Mouse (Mus musculus): Measurements from ENCODE around the gene Magi1.

Gene Magi1

GRCm38 (mm10) chr6:94283318-94284061 lies at the start of gene Magi1:
Gene Magi1 (minus strand): TSS chr6:94283917.
- DNase-seq (ENCODE audit: low spot score) = peak; percentile 3

- no peak for DNase-seq (ENCODE audit: low spot score)
These were observed 43.4 kb upstream of the Magi1 start for GRCm38 (mm10) chr6:94327143-94327542.

DNA sequence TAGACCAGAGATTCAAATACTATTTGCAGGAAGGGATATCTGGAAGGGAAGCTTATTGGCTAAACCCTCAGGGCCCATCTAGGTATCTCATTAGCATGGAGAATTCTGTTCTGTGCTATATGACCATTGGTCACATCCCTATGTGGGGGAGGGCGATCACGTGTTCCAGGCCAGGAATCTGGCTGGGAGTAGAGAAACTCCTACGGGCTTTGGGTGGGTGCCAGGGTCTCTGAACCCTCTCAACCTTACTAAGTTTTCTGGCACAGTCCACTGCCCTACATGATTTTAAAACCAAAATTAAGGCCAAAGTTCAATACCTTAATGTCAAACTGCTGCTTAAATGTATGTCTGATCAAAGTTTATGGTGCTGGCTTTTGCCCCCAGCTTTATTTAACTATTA lies 33.2 kb upstream of the Magi1 start:
- no peak for DNase-seq (ENCODE audit: low spot score)

DNA sequence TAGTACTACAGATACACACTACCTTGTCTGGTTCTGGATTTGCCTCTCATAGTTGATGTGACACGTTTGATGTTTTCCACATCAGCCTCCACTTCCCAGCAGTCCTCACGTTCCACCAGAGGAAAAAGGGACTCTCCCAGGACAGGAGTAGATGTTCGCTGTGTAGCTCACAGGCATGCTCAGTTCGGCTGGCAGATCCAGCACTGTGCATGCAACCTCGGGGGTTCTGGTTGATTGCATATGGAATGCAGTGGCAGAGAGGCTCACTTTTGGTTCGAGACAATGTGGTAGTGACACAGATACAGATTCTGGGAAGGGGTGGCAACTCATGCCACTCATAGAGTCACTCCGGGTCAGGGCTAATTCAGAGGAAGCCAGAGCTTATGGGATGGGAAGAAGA lies 28.6 kb upstream of the Magi1 start:
- no peak for DNase-seq (ENCODE audit: low spot score)

DNA sequence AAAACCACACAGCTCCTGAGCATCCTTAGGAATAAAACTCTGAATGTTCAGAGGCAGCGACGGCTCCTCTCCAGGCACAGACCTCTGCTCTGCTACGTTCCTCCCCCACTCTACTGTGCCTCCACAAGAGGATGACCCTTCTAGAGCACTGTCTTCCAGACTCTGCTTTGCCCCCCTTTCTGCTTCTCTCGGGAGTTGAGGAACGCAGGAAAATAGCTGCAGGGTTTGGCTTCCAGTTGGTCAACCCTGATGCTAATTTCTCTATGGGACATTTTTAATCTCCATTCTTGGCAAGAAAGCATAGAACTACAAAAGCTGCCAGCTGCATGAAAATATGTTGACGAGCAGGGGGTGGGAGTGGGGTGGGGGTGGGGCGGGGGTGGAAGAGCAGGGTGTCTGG lies 24.8 kb upstream of the Magi1 start:
- no peak for DNase-seq (ENCODE audit: low spot score)

DNA sequence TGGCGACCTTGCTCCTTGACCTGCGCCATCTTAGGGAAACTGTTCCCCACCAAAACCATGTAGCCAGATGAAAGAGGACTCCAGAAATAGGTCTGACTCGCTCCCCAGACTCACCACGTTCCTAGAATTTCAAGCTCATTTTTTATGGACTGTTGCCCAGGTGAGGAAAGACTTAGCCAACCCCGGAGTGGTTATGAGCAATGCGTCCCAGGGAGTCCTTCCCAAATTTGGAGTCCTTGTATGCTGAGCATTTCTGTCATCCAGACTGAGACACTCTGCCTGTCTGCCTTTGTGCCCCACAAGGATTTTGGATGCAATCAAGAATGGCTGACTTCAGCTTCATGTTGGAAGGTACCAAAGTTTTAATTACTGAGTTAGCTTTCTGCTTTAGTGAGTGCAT lies 19.8 kb upstream of the Magi1 start:
- DNase-seq (ENCODE audit: low spot score) = no peak

DNA sequence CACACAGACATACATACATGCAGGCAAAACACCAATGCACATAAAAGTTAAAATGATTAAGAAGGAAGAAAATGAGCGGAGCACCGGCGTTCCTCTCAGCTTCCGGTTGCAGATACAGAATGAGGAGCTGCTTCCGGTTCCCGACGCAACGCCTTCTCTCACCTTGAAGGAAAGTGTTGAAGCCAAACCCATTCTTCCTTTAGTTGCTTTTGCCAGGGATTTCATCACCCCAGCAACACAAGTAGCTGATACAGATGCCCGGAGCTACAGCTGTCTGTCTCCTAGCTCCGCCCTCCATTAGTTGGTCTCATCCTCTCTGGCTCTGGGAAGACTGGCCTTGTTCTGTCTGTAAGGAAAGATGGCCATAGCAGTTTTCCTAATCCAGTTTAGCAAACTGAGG lies 18.1 kb upstream of the Magi1 start:
- DNase-seq (ENCODE audit: low spot score) = no peak

- no peak for DNase-seq (ENCODE audit: low spot score)
These were observed 16.8 kb upstream of the Magi1 start for GRCm38 (mm10) chr6:94300562-94300961.

GRCm38 (mm10) chr6:94287387-94287786 lies 3.7 kb upstream of the Magi1 start:
- no peak for DNase-seq (ENCODE audit: low spot score)

DNA sequence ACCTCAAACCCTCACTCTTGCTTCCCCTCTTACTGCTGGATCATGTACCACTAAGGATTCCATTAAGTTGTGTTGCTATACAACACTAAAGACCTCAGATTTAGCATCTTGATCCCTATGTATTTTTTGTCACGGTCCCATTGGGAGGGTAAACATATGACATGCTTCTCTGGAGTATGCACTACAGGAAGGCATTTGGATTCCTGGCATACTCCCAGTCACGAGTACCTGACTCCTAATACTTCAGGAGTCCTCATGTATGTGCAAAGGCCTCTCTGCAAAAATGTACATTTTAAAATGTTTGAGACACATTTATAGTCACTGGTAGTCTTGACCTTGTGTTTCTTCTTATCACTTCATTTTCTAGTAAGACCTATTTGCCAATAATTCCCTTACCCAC lies 2.8 kb upstream of the Magi1 start:
- no peak for DNase-seq (ENCODE audit: low spot score)

- no peak for DNase-seq (ENCODE audit: low spot score)
These were observed 540 bp upstream of the Magi1 start for GRCm38 (mm10) chr6:94284089-94284825.

DNA sequence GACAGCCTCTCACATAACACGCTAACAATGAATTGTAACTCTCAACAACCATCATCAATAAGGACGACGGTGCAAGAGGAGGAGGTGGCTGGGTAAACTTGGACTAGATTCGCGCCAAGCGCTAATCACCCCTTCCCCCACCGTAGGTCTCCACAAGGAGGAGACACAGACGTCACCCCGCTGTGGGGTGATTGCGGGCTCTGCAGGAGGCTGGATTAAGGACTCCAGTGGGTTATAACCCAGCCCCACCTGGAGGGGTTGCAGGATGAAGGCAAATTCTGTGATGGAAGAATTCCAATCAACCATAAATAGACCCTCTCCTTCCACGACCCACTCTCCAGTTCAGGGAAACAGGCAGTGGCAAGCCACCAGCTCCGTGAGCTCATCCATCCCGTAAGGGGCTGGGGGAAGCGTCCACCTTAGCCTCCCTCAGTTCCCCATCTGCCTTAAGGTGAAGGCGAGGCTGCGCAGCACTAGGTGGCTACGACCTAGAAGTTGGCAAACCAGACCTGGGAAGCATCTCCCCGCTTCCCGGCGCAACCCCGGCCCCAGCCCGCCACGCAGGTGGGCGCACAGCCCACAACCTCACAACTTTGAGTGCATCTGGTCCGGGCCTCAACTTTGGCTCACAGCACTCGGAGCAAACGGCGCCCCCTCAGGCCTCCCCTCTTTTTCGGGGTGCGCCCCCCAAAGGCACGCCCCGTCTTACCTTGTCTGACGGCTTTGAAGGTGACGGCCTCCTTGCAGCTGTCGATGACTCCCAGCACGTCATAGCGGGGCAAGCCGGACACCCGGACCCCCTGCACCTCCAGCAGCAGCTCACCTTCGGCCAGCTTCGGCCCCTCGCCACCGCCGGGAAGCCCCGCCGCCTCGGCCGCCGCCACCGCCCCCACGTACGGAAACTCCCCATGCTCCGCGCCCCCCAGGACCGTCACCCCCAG lies 1.1 kb downstream of the Magi1 start:
- no peak for DNase-seq (ENCODE audit: low spot score)

- DNase-seq (ENCODE audit: low spot score) = no peak
These were observed 2.0 kb downstream of the Magi1 start for GRCm38 (mm10) chr6:94281606-94282280.

DNA sequence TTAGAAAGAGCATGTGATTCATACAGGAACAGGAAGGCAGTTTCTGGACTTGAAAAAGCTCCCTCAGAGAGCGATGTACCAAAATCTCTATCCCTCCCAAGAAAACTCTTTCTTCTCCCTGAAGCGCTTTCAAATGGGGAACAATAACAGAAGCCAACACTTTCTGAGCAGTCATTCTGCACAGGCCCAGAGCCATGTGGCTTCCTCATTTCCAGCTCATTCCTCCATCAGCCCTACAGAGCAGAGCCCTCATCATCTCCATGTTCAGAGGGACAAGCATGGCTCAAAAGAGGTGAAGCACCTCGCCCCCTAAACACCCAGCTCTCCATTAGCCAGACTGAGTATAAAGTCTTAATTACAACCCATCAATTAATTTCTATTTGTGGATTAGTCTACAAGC lies 9.8 kb downstream of the Magi1 start:
- no peak for DNase-seq (ENCODE audit: low spot score)

DNA sequence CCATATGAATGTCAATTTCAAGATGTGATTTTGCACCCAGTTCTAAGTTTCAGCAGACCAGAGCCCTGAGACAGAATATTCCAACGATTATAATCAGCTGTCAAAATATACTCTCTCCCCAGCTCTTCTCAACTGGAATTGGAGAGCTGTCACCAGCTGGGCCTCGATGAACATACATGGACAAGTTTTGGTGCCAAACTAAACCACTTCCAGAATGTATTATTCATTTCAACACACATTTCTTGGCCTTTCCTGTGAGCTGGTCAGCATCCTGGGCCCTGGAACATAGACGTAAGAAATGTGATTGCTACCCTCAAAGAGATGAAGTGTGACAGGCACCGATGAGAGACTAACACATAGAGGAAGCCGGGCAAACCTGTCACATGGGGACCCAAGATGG lies 13.7 kb downstream of the Magi1 start:
- DNase-seq (ENCODE audit: low spot score) = no peak

DNA sequence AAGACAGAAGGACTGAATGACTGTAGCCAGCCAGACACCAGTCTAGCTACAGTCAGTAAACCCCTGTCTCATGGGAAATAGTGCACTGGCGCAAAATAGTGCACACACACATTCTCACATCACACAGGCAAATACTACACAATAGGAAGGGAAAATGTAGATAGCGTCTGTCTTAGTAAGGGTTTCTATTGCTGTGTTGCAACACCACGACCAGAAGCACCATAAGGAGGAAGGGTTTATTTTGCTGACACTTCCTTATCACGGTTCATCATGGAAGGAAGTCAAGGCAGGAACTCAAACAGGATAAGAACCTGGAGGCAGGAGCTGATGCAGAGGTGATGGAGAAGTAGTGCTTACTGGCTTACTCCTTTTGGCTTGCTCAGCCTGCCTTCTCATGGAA lies 14.5 kb downstream of the Magi1 start:
- DNase-seq (ENCODE audit: low spot score) = no peak

DNA sequence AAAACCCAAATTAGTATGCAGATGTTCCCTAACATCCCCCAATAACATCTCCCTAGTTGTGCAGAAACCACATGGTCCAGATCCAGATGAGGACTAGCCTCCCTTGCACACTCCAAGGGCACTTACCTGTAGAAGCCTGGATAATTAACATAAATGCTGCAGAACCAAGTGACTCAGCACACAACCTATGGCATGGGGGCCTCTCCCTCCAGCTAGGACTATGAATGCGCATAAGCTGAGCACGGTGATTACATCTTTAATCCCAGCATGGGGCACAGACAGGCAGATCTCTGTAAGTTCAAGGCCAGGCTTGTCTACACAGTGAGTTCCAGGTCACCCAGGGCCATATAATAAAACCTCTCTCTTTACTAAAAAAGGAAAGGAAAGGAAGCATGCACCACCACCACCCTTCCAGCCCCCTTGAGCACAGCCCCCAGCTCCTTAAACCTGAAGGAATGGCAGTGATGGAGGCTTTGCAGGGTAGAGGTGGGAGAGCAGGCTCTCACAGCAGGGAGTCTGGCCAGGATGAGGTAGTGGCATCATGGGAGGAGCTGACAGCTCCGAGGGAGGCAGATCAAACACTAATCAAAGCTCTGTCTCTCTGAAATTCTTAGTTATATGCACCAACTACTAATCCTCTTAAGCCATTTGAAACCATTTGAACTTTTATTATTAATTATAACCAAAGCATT lies 18.3 kb downstream of the Magi1 start:
- DNase-seq (ENCODE audit: low spot score) = no peak

DNA sequence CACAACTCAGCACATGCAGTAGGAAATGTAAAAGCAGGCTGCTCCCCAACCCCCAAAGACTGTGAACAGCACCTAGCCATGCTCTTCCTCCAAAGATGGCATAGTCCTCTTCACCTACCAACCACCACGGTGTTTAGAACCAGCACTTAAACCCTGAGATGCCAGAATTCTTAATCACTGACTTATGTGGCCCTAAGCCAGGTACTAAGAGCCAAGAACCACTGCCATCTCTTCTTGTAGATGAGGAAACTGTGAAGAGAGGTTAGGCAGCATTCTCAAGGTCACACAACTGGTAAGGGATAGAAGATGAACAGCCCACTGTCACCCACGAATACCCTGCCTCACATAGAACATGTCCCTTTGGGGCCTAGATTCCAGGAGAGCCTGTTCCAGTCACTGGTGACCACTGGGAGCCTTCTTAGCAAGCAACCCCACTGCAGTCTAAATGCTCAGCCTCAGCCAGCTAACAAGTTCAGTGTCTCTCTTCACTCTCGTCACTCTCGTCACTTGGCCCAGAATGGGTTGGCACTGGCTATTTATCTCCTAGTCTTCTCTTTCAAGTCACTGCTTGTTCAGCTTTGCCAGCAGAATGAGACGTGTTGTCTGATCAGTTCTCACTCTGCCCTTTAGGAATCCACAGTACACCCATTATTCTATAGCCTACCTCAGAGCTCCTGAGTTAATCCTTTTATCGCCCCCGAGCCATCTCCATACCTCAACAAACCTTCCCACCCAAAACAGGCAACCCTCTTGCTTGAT lies 19.4 kb downstream of the Magi1 start:
- DNase-seq (ENCODE audit: low spot score) = no peak

DNA sequence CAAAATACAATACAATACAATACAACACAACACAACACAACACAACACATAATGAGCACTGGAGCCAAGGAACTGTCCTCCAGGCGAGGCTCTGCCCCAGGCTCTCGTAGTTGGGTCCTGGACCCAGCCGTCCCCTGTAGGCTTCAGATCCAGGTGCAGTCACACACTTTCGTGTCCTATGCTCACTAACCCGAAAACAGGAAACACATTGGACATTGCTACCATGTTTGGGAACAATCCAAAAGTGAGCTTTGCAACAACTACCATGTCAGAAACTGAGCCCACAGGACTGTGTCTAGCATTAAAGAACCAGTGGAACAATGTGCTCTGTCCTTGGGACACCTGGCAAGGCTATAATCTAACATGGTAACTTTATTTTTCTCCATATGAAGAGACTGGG lies 22.9 kb downstream of the Magi1 start:
- DNase-seq (ENCODE audit: low spot score) = no peak

DNA sequence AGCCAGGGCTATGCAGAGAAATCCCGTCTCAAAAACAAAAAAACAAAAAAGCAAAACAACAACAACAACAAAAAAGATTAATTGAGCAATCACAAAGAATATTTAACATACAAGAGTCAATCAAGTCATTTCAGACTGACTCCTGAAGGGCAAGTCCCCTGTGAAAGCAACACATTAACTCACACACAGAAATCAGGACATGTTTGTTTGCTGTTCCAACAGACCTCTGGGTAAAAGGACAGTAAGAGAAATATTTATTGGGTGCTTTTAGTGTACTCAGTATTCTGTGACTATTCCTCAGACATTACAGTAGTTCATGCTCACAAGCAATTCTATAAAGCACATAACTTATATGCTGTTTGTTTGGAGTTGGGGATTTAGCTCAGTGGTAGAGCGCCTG lies 23.7 kb downstream of the Magi1 start:
- no peak for DNase-seq (ENCODE audit: low spot score)

DNA sequence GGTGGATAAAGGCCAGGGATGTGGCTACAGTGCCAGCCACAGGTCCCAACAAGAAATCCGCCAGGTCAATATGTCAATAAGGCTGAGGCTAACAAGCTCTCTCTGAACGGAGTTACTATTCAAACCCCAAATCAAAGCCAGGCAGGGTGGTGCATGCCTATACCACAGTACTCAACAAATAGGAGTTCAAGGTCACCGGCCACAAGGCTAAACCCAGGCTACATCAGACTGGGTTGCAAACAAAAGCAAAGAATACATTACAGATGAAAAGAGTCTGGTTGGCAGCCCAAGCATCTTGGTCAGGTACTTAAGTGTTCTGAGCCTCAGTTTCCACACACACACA lies 25.9 kb downstream of the Magi1 start:
- DNase-seq (ENCODE audit: low spot score) = no peak

All from T-cell, adult 2 months (primary cell).